Mouse (Mus musculus) brain, embryonic 14.5 days (tissue): ENCODE results near the gene Pacsin1.

ENCODE experiments used
- CTCF ChIP-seq: fragments of 200-500 bp; IDR thresholded peaks from 2 replicates; pipeline ENCODE4 v1.5.1; 2012; ENCODE audit warnings: inconsistent platforms, mild to moderate bottlenecking, moderate library complexity, borderline replicate concordance; ENCODE audit not compliant: insufficient read depth, insufficient read length; ENCODE audit errors: extremely low read depth
- POLR2A ChIP-seq: fragments of 200-500 bp; IDR thresholded peaks from 2 replicates; pipeline ENCODE4 v1.6.1; 2012; ENCODE audit warnings: mild to moderate bottlenecking, inconsistent platforms, borderline replicate concordance; ENCODE audit not compliant: poor library complexity, insufficient read depth, insufficient read length, severe bottlenecking; ENCODE audit errors: extremely low read depth

GRCm38 (mm10) chr17:27707954-27708661 is 52.8 kb downstream of the Pacsin1 start:
- TF ChIP-seq POLR2A (no peak), CTCF (no peak)
